Mouse (Mus musculus) brain, adult 2 months (tissue): ENCODE data around the gene Rhobtb1.

Source experiments
- DNase-seq: peaks from one replicate; pipeline ENCODE4 v3.0.0; 2011; ENCODE audit warnings: low read depth, low spot score

Gene Rhobtb1

GRCm38 (mm10) chr10:69323986-69324385, 172.8 kb downstream of the Rhobtb1 start:
- DNase-seq, result no peak

GRCm38 (mm10) chr10:69324816-69325215, 173.6 kb downstream of the Rhobtb1 start:
- DNase-seq, result no peak

- DNase-seq, result peak; percentile 47
These were observed 175.2 kb downstream of the Rhobtb1 start for GRCm38 (mm10) chr10:69326433-69326832.

GRCm38 (mm10) chr10:69327362-69327761, 176.1 kb downstream of the Rhobtb1 start:
- DNase-seq, result no peak

GRCm38 (mm10) chr10:69328029-69328655, 176.9 kb downstream of the Rhobtb1 start:
- no peak for DNase-seq

- no peak for DNase-seq
These were observed 177.4 kb downstream of the Rhobtb1 start for GRCm38 (mm10) chr10:69328656-69329046.

GRCm38 (mm10) chr10:69331231-69331630, 180.0 kb downstream of the Rhobtb1 start:
- DNase-seq, result no peak

GRCm38 (mm10) chr10:69333212-69333611, 182.0 kb downstream of the Rhobtb1 start:
- DNase-seq, result no peak

- DNase-seq, result peak; percentile 74
These were observed 183.3 kb downstream of the Rhobtb1 start for GRCm38 (mm10) chr10:69334271-69335194.

- no peak for DNase-seq
These were observed 183.9 kb downstream of the Rhobtb1 start for GRCm38 (mm10) chr10:69335195-69335536.

GRCm38 (mm10) chr10:69335611-69336010, 184.4 kb downstream of the Rhobtb1 start:
- DNase-seq, result no peak

- no peak for DNase-seq
These were observed 185.0 kb downstream of the Rhobtb1 start for GRCm38 (mm10) chr10:69336219-69336618.

GRCm38 (mm10) chr10:69340001-69340400, 188.8 kb downstream of the Rhobtb1 start:
- no peak for DNase-seq
